Mouse (Mus musculus) heart, postnatal 0 days (tissue): Measurements from ENCODE around the gene Atp13a3.

Source experiments
- CTCF ChIP-seq: IDR thresholded peaks from 2 replicates; pipeline ENCODE4 v1.5.1; 2016; ENCODE audit warnings: antibody characterized with exemption, control low read depth, low read depth
- EP300 ChIP-seq: IDR thresholded peaks from 2 replicates; pipeline ENCODE4 v1.6.1; 2016; ENCODE audit warnings: antibody characterized with exemption, low read depth

DNA sequence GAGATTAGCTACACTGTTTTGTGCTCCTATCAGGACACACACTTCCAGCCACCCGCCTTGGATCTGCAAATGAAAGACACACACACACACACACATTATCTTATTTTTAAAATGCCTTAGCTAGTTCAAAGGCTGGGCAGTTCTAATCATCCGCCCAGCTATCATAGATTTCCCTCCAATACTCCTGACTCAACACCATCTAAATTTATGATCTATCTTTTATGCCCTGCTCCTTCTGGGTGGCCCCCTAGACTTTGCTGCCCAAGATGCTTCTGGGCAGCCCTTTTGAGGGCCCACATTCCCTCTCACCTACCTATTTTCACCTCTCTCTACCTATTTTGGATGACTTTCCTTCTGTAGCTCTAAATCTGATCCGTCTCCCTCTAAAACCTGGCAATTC is 29.5 kb downstream of the Atp13a3 start:
- no peak for TF ChIP-seq CTCF
- TF ChIP-seq EP300, result no peak
